Mouse (Mus musculus) forebrain, embryonic 10.5 days (tissue): Measurements from ENCODE around the gene Hbq1a. TPM values are rescaled to one million over a fixed set of nuclear protein-coding genes. Genes with fewer than 3 reads are reported as not detected.
A peak's percentile ranks its signal among the peaks of the same experiment; 100 is the strongest.
"Not testable (repeated sequence)": the region's sequence is repeated elsewhere in the genome, so short reads cannot be mapped to it uniquely, and the experiment has no call there.

Source experiments
- DNase-seq: peaks from one replicate; pipeline ENCODE4 v3.0.0-alpha.2; 2017; ENCODE audit warnings: low spot score; ENCODE audit errors: extremely low spot score
- H3K27ac ChIP-seq: fragments of 300-500 bp; sonication (generic); 2 replicates; pipeline ENCODE4 v1.5.1; 2016; ENCODE audit warnings: mild to moderate bottlenecking
- H3K27me3 ChIP-seq: fragments of 300-500 bp; sonication (generic); 2 replicates; pipeline ENCODE4 v1.6.1; 2016; ENCODE audit warnings: mild to moderate bottlenecking; ENCODE audit not compliant: poor library complexity, severe bottlenecking
- H3K36me3 ChIP-seq: fragments of 300-500 bp; sonication (generic); replicated peaks from 2 replicates; pipeline ENCODE4 v1.6.1; 2016; ENCODE audit warnings: mild to moderate bottlenecking, moderate library complexity
- H3K4me1 ChIP-seq: fragments of 300-500 bp; sonication (generic); 2 replicates; pipeline ENCODE4 v1.6.1; 2016
- H3K4me3 ChIP-seq: fragments of 300-500 bp; sonication (generic); 2 replicates; pipeline ENCODE4 v1.5.1; 2016; ENCODE audit warnings: mild to moderate bottlenecking, moderate library complexity
- H3K9me3 ChIP-seq: fragments of 300-500 bp; sonication (generic); 2 replicates; pipeline ENCODE4 v1.6.1; 2016; ENCODE audit warnings: mild to moderate bottlenecking, moderate library complexity
- WGBS: fragments of 180-500 bp; shearing (Covaris S2); methylation state at CpG from one replicate; pipeline ENCODE4 v1.1.7; 2016; 5-methylcytosine and 5-hydroxymethylcytosine counted together
- polyA plus RNA-seq: library from polyadenylated mRNA; unstranded; fragments of >200 nt; fragmentation: Nextera tagmentation; extraction: Ambion mirVana; gene quantifications from 2 replicates; pipeline ENCODE4 v1.2.1, GENCODE M21; 2016

Gene Hbq1a
- polyA plus RNA-seq, 1 experiment from 2014 or later: not detected

DNA sequence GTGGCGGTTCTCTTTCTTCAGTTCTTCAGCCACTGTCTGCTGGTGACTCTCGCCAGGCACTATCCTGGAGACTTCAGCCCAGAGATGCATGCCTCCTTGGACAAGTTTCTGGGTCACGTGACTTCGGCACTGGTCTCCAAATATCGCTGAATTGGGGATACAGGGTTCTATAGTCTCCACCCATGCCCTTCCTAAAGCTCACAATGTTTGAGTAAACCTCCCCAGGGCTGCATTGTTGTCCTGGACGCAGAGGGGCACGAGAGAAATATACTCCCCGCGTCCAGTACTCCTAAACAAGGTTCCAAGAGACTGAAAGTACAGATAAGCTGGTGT is 12.4 kb upstream of the Hbq1a start:
- H3K4me3 ChIP-seq: no peak overlapping the region; the same call in 1 of the 2 replicates
- H3K27ac ChIP-seq: 0 out of 2 replicates have a peak overlapping the region, but pooled peaks have one; percentile 22
- no peaks in the 10 kb centered on the region for H3K36me3 ChIP-seq
- no peaks in the 10 kb centered on the region for H3K9me3 ChIP-seq
- 72% methylated on average over 9 of the region's 9 CpGs for WGBS
- peaks cover 17% of the 10 kb centered on the region for H3K27me3 ChIP-seq
- no peak for DNase-seq
- no peaks in the 10 kb centered on the region for H3K4me1 ChIP-seq

DNA sequence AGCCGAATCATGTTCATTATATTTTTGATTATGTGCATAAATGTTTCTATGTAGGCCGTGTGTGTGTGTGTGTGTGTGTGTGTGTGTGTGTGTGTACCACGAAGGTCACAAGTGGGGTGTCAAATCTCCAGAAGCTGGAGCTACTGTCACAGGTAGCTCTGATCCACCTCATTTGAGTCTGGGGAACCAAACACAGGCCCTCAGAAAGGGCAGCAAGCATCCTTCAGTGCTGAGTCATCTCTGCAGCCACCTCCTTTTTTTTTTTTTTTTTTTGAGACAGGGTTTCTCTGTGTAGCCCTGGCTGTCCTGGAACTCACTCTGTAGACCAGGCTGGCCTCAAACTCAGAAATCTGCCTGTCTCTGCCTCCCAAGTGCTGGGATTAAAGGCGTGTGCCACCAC is 7.0 kb upstream of the Hbq1a start:
- not testable (repeated sequence) for H3K4me1 ChIP-seq, H3K27me3 ChIP-seq, DNase-seq, H3K27ac ChIP-seq, H3K4me3 ChIP-seq, H3K36me3 ChIP-seq, H3K9me3 ChIP-seq
- WGBS: 81% methylated on average over 4 of the region's 4 CpGs

DNA sequence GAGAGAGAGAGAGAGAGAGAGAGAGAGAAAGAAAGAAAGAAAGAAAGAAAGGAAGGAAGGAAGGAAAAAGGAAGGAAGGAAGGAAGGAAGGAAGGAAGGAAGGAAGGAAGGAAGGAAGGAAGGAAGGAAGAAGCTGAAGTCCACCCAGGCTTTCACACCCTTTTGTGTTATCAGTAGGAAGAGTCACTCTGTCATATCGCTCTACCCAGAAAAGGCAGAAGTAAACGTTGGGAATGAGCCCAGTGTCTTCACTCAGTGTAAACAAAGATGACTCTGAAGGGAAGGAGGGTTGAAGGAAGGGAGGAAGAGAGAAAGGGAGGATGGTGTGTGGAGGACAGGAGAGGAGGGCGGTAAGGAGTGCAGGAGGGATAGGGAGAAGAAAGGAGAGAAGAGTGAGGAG is 6.4 kb upstream of the Hbq1a start:
- H3K9me3 ChIP-seq, H3K4me1 ChIP-seq, DNase-seq, H3K36me3 ChIP-seq, H3K27me3 ChIP-seq, H3K4me3 ChIP-seq, H3K27ac ChIP-seq: not testable (repeated sequence)
- 68% methylated on average over 3 of the region's 3 CpGs for WGBS

DNA sequence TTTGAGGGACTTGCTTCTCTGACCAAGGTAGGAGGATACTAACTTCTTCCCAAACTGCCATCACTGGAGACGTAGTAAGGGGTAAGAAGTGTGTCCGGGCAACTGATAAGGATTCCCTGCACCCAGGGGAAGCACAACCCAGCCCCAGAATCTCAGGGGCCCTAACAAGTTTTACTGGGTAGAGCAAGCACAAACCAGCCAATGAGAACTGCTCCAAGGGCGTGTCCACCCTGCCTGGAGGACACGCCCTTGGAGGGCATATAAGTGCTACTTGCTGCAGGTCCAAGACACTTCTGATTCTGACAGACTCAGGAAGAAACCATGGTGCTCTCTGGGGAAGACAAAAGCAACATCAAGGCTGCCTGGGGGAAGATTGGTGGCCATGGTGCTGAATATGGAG is 3.7 kb upstream of the Hbq1a start, which contains the start of gene Hba-a2:
Gene Hba-a2, plus strand, starts transcription at position 287 of the 400 bp plus-strand sequence.
- not testable (repeated sequence) for H3K4me1 ChIP-seq, H3K27ac ChIP-seq, DNase-seq, H3K4me3 ChIP-seq, H3K36me3 ChIP-seq, H3K9me3 ChIP-seq
- no CpG with 5 or more reads among the region's 4 CpGs for WGBS
- H3K27me3 ChIP-seq: peaks cover 12% of the 10 kb centered on the region

DNA sequence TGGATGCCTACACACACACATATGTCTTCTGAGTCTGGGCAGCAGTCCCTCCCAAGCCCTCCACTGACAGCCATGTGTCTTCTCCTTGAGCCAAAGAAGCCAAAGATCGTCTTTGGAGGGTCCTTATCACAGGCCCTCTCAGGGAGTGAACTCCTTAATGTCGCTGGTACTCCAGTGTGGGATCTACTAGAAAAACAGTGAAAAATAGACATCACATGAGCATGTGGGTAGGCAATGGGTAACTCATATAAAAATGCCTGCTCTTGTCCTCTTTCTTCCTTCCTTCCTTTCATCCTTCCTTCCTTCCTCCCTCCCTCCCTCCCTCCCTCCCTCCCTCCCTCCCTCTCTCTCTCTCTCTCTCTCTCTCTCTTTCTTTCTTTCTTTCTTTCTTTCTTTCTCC is 2.5 kb upstream of the Hbq1a start:
- not testable (repeated sequence) for H3K9me3 ChIP-seq, DNase-seq, H3K4me3 ChIP-seq, H3K4me1 ChIP-seq, H3K27ac ChIP-seq, H3K36me3 ChIP-seq
- 51% methylated on average over 2 of the region's 2 CpGs for WGBS
- peaks cover 24% of the 10 kb centered on the region for H3K27me3 ChIP-seq

DNA sequence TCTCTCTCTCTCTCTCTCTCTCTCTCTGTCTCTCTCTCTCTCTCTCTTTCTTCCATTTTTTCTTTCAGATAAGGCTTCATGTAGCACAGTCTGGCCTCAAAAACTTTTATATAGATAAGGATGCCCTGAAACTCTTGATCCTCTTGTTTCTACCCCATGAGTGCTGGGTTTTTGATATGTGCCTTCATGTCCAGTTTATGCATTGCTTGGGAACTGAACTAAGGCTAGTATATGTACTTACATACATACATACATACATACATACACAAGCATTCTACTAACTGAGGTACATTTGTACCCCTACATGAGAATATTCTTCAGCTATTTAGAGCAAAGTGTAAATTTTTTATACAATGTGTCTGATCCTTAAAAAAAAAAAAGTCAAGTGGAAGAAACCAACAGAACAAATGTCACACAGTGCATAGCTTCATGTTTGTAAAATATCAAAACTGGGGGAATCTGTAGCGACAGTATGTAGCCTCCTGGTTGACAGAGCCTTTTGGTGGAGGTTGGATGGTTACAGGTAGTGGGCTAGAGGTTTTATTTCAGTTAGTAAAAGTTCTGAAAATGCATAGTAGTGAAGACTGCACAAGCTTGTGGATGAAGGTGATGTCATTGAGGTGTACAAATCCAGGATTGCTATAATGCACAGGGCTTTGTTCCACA is 1.9 kb upstream of the Hbq1a start:
- Histone ChIP-seq H3K9me3 (no peaks in the 10 kb centered on the region), H3K27me3 (peaks cover 26% of the 10 kb centered on the region), H3K36me3 (no peaks in the 10 kb centered on the region), H3K4me3 (no peak overlapping the region), H3K4me1 (0 out of 2 replicates have a peak, but pooled peaks cover 3% of the 10 kb centered on the region), H3K27ac (no peak overlapping the region)
- 83% methylated on average over 1 of the region's 1 CpGs for WGBS
- no peak for DNase-seq

DNA sequence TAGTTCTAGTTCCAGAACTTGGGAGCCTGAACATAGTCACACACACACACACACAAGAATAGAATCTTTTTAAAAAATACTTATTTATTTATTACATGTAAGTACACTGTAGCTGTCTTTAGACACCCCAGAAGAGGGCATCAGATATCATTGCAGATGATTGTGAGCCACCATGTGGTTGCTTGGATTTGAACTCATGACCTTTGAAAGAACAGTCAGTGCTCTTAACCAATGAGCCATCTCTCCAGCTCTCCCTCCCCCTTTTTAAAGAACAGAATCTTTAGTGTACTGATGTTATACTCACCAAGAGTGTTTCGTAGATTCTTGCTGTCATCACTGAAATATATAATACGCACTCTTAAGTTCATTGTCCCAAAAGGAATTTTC is 1.3 kb upstream of the Hbq1a start:
- Histone ChIP-seq H3K4me3 (no peak overlapping the region), H3K36me3 (no peaks in the 10 kb centered on the region), H3K9me3 (no peaks in the 10 kb centered on the region), H3K27me3 (peaks cover 26% of the 10 kb centered on the region), H3K4me1 (0 out of 2 replicates have a peak, but pooled peaks cover 3% of the 10 kb centered on the region), H3K27ac (no peak overlapping the region)
- no peak for DNase-seq
- WGBS: 98% methylated on average over 2 of the region's 2 CpGs

DNA sequence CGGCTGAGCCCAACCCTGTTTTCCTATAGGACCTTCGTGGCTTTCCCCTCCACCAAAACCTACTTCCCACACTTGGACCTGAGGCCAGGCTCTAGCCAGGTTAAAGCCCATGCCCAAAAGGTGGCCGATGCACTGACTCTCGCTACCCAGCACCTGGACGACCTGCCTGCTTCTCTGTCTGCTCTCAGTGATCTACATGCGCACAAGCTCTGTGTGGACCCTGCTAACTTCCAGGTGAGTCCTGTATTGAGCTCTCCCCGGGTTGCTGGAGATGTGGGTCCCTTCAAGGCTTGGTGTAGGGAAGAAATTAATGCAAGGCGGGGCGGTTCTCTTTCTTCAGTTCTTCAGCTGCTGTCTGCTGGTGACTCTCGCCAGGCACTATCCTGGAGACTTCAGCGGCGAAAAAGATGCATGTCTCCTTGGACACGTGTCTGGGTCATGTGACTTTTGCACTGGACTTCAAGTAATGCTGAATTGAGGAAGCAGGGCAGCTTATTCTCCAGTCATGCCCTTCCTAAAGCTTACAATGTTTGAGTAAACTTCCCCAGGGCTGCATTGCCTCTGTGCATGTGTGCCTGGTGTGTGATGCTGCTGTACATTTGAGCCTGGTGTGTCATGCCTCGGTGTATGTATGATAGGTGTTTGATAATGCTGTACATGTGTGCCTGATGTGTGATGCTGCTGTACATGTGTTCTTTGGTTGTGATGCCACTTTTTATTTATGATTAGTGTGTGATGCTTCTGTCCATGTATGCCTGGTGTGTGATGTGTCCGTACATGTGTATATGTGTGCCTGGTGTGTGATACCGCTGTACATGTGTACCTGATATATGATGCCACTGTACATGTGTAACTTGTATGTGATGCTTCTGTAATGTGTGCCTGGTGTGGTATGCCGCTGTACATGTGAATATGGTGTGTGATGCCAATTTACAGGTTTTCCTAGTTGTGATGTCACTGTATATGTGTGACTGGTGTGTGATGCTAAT is 704 bp downstream of the Hbq1a start:
- Histone ChIP-seq H3K4me1 (0 out of 2 replicates have a peak, but pooled peaks cover 3% of the 10 kb centered on the region), H3K36me3 (no peaks in the 10 kb centered on the region), H3K27me3 (peaks cover 26% of the 10 kb centered on the region), H3K4me3 (peak overlapping the region; percentile 36), H3K9me3 (no peaks in the 10 kb centered on the region), H3K27ac (no peak overlapping the region)
- 64% methylated on average over 16 of the region's 17 CpGs for WGBS
- no peak for DNase-seq

DNA sequence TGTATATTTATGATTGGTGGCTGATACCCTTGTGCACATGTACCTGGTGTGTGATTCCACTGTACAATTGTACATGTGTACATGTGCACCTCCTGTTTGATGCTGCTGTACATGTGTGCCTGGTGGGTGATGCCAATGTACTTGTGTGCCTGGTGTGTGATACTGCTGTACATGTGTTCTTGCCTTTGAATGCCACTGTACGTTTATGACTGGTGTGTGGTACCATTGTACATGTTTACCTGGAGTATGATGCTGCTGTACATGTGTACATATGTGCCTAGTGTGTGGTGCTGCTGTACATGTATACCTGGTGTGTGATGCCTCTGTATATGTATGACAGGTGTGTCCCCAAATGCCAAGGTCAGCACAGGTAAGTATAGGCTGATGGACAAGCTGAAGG is 1.6 kb downstream of the Hbq1a start:
- H3K4me3 ChIP-seq: no peak overlapping the region
- no peak for DNase-seq
- 82% methylated on average over 1 of the region's 1 CpGs for WGBS
- no peaks in the 10 kb centered on the region for H3K9me3 ChIP-seq
- no peak overlapping the region for H3K27ac ChIP-seq
- H3K36me3 ChIP-seq: no peaks in the 10 kb centered on the region
- peaks cover 26% of the 10 kb centered on the region for H3K27me3 ChIP-seq
- 0 out of 2 replicates have a peak, but pooled peaks cover 3% of the 10 kb centered on the region for H3K4me1 ChIP-seq

DNA sequence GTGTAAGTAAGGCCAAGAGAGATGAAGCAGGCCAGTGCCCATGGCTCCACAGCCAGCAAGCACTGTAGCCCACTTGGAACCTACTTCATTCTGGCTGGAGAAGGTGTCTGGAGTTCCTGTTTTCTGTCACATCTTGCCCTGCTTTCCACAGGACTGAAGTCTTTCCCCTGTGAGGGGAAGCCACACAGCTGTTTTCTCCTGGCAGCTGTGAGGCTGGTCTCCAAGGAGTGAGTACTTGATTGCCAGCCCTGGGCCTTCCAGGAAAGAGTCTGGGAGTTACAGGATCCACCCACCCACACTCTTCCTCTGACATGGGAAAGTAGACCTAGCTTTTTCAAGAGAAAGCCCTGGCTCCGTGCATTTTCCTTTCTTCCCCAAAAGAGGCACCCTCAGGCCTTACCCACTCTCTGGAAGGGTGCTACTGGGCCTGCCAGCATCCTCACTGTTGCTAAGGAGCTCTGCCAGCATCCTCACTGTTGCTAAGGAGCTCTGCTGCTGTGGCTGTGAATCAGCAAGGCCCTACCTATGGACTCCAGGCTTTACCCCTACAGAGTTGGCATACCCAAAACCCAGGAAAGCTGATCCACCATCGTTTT is 3.1 kb downstream of the Hbq1a start:
- Histone ChIP-seq H3K9me3 (no peaks in the 10 kb centered on the region), H3K4me3 (no peak overlapping the region), H3K36me3 (no peaks in the 10 kb centered on the region), H3K4me1 (0 out of 2 replicates have a peak, but pooled peaks cover 6% of the 10 kb centered on the region), H3K27me3 (peaks cover 26% of the 10 kb centered on the region), H3K27ac (no peak overlapping the region)
- 59% methylated on average over 2 of the region's 2 CpGs for WGBS
- no peak for DNase-seq

DNA sequence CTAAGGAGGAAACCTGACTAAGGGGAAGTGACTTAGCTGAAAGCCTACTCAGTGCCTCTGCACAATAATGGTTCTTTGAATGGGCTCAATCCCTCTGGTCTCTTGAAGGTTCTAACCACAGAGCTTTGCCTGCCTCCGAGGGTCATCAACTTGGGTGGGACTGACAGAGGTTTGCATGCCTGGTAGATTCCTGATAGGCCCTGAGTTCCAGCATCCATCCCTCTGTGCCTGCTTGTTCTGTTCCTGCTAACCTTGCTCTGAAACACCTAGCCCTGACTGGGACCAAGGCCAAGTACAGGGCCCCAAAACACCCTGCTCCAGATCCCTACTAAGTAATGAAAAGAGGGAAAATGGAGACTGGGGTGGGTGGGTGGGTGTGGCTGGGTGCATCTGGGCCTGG is 3.6 kb downstream of the Hbq1a start:
- Histone ChIP-seq H3K9me3 (no peaks in the 10 kb centered on the region), H3K27me3 (peaks cover 26% of the 10 kb centered on the region), H3K36me3 (no peaks in the 10 kb centered on the region), H3K4me3 (no peak overlapping the region), H3K4me1 (0 out of 2 replicates have a peak, but pooled peaks cover 8% of the 10 kb centered on the region), H3K27ac (no peak overlapping the region)
- WGBS: 85% methylated on average over 1 of the region's 1 CpGs
- no peak for DNase-seq

DNA sequence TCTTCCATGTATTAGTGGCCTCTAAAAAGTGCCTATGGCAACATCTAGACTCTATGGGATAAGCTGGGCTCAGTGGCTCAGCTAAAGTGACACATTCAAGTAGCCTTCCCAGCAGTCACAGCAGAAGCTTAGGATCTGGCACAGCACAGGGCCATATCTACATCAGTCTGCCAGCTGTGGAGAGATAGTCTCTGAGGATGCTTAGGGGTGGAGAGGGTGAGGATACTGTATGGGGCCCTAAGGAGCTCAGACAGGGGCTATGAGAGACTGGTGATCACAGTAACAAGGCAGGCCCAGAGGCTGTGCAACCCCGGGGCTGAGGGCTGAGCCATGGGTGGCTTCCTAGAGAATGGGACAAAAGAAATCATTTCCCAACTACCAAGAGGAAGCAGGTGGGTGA is 7.1 kb downstream of the Hbq1a start:
- Histone ChIP-seq H3K27me3 (peaks cover 6% of the 10 kb centered on the region), H3K9me3 (no peaks in the 10 kb centered on the region), H3K36me3 (no peaks in the 10 kb centered on the region), H3K27ac (no peak overlapping the region), H3K4me3 (no peak overlapping the region), H3K4me1 (0 out of 2 replicates have a peak, but pooled peaks cover 5% of the 10 kb centered on the region)
- 70% methylated on average over 1 of the region's 1 CpGs for WGBS
- DNase-seq: no peak
